Mouse (Mus musculus) olfactory bulb, adult 2 months (tissue): ENCODE results near the gene Ccdc85b.
A peak's percentile ranks its signal among the peaks of the same experiment; 100 is the strongest.

Source experiments
- CTCF ChIP-seq: fragments of 200-500 bp; IDR thresholded peaks from 2 replicates; pipeline ENCODE4 v1.5.1; 2012; ENCODE audit warnings: low read depth, mild to moderate bottlenecking, low read length, moderate library complexity; ENCODE audit not compliant: insufficient read depth
- POLR2A ChIP-seq: fragments of 200-500 bp; IDR thresholded peaks from 2 replicates; pipeline ENCODE4 v1.6.1; 2012; ENCODE audit warnings: mild to moderate bottlenecking, low read depth, low read length, moderate library complexity; ENCODE audit not compliant: insufficient read depth

GRCm38 (mm10) chr19:5460465-5460911, 2.8 kb upstream of the Ccdc85b start, which contains the start of gene Fibp:
- no peak for TF ChIP-seq CTCF
- peak; percentile 95 for TF ChIP-seq POLR2A
